Mouse (Mus musculus) thymus, postnatal 36 days (tissue): ENCODE measurements around the gene Scn10a.
A peak's percentile ranks its signal among the peaks of the same experiment; 100 is the strongest.

ENCODE experiments used
- DNase-seq, 2 experiments: peaks; one replicate each; pipeline ENCODE4 v3.0.0; 2022; ENCODE audit warnings: mixed read lengths in 2 of 2

Scn10a gene

DNA sequence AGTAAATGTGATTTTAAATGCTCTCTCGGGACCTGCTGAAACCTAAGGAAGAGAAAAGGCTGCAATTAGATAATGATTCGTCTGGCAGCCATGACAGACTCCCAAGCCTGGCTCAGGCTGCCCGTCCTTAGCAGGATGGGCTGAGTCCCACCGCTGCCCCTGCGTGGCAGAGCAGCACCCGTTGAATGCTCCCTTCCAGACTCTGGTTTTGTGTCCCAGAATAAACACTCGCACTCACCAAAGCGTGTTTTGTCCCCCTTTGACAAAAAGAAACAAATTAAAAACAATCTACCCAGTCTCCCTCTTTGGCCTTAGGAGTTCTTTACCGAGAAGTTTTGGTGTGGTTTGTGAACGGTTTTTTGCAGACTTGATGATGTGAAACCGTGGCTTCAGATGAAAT is at the start of gene Scn10a:
Gene Scn10a (minus strand): TSS at position 101 of the 400 bp plus-strand sequence.
- DNase-seq = no peak

- peak; percentile 47 to 53 for DNase-seq
Measured at GRCm38 (mm10) chr9:119768585-119768984, 49.5 kb upstream of the Scn10a start.

DNA sequence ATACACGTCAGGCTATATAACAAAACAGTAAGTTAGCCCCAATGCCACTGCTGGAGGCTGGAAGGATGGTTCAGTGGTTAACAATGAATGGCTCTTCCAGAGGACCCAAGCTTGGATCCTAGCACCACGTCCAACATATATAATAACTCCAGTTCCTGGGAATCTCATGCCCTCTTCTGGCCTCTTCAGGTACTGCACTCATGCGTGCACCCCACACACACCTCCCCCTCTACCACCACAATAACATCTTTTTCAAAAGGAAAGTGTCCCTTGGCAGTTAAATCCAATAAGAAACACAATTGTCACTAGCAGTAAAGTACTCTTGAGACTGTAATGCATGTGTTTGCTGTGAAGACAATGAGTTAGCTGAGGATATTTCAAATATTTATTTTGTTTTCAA is 41.1 kb upstream of the Scn10a start:
- no peak for DNase-seq

GRCm38 (mm10) chr9:119759457-119759856 is 40.3 kb upstream of the Scn10a start:
- DNase-seq = no peak

GRCm38 (mm10) chr9:119751507-119751906 is 32.4 kb upstream of the Scn10a start:
- DNase-seq = peak in 1 of 2 experiments; percentile 17

DNA sequence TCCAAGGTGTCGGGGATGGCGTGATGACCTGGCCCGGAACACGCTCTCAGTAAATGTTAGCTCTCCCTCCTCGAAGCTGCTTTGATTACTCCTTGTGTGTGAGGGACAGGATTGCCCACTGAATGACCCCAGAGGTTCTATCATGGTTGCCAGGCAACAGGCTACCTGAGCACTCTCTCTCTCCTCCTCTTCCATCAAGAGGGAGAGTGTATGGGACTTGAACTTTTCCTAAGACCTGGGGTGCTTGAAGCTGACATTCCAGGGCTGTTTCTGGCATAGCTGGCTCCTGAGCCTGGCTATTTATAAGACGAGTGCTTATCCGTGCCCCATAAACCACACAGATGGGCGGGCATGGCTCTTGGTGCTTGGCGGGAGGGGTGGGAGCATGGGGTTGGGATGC is 30.0 kb upstream of the Scn10a start:
- no peak for DNase-seq

DNA sequence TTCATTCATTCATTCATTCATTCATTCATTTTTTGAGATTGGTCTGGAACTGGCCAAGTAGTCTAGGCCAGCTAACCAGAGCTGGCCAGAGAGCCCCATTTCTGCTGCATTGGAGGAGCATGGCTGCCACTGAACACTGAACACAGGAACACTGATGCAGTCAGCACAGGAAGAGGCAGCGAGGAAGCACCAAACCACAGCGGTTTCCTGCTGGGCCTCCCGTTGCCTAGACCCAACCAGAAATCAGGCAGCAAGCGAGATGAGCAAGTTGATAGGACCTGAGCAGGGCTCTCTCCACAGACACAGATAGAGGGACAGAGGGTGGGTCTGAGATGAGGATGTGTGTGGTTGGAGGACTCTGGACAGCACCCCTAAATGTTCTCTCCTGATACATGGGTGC is 24.8 kb upstream of the Scn10a start:
- peak; percentile 79 to 84 for DNase-seq

- DNase-seq = no peak
Measured at GRCm38 (mm10) chr9:119743312-119743711, 24.2 kb upstream of the Scn10a start.

- DNase-seq = no peak
Measured at GRCm38 (mm10) chr9:119741101-119741786, 22.1 kb upstream of the Scn10a start.

GRCm38 (mm10) chr9:119728412-119729097 is 9.4 kb upstream of the Scn10a start:
- no peak for DNase-seq

DNA sequence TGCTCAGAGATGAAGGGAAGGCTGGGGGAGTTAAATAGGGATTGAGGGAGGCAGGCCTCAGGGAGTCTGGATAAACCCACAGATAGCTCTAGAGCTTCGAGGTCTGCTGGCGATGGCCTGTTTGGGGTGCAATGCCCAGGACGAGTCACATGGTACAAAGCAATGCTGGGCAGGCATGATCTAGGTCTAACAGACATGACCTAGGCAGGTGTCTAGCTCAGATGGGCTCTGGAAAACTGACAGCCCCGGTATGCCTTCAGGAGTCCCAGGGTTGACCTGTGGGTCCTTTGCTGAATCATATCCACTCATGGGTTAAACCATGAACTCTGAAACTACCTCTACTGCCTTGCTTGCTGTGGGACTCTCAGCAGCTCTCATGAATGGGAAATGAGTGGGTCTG is 7.9 kb upstream of the Scn10a start:
- DNase-seq = no peak

- no peak for DNase-seq
Measured at GRCm38 (mm10) chr9:119725293-119725862, 6.3 kb upstream of the Scn10a start.

DNA sequence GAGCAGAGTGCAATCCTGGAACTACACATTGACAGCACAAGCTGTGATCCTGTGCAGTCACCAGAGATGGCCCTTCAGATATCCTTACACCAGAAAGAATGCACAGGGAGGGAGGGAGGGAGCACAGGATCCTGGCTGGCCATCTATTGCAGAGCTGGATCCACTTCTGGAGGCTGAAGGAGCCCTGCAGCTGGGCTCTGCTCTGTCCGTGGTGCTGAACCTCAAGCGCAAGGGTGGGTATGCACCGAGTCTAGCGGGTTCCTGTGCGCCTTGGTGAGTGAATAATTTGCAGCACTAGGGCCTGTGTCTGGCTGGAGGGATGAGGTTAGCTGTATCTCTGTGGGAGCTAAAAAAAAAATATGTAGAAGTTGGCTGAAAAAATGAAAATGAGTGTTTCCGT is 12.4 kb downstream of the Scn10a start:
- peak; percentile 32 to 44 for DNase-seq

- no peak for DNase-seq
Measured at GRCm38 (mm10) chr9:119691505-119691904, 27.6 kb downstream of the Scn10a start.

DNA sequence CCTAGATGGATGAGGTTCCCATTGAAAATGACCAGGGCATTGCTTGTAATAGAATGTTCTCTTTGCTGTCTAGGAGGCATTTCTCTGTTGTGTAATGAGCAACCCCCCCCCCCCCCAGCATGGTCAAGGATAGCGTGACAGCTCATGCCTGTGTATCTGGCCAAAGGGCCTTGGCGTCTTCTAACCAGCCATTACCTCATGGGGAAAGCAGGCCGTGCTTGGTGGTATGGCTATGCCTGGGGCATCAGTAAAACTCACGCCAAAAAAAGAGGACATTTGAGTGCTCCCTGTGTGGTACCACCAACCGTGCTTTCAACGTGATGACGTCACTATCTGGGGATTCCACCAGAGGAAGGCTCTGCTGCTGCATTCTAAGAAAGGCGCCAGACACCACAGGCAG is 28.1 kb downstream of the Scn10a start:
- no peak for DNase-seq

GRCm38 (mm10) chr9:119687893-119688292 is 31.2 kb downstream of the Scn10a start:
- no peak for DNase-seq

- DNase-seq = peak; percentile 12 to 19
Measured at GRCm38 (mm10) chr9:119686187-119686586, 32.9 kb downstream of the Scn10a start.

- DNase-seq = no peak
Measured at GRCm38 (mm10) chr9:119680896-119681295, 38.2 kb downstream of the Scn10a start.

GRCm38 (mm10) chr9:119664109-119664508 is 55.0 kb downstream of the Scn10a start:
- DNase-seq = no peak

DNA sequence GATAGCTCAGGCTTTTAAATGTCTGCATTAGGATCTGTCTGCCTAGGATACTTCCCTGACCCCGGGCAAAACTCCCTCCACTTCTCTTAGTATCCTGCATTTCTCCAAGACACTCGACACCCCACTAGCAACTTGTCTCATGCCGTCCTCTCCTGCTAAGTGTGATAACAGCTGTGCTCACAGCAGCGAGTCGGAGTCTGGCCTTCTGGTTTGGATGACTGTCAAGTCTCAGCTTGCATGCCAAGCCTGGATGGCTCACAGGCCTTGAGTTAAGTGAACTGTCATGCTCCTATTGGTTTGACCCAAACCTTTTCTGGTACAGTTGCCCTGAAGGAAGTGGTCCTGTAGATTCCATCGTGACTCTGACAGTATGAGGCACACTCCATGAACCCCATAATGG is 63.0 kb downstream of the Scn10a start:
- DNase-seq = no peak

- no peak for DNase-seq
Measured at GRCm38 (mm10) chr9:119653758-119654157, 65.4 kb downstream of the Scn10a start.

DNA sequence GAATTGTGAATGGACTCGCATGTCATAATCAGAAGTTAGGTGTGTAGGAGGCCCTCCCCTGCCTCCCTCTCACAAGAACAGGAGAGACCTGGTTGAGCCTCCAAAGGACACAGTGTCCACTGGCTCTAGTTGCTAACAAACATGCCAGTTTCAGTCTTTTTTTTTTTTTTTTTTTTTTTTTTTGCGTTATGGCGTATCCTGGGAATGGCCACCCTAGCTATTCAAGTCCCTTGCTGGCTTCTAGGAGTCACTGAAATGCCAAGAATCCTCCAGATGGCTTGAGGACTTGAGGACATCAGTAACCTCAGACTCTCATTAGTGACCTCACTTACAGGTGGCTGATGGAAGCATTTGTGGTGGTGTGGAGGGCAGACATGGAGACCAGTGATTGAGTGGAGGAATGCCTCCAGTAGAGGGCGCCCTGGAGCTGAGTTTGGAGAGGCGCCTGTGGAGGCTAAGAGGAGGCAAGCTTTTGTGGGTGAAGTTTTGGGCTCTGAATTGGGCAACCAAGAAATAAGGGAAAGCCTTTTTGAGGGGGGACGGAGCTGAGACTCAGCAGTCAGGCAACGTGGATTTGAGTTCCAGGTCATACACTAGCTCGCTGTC is 72.1 kb downstream of the Scn10a start:
- peak; percentile 67 to 75 for DNase-seq

GRCm38 (mm10) chr9:119641985-119642384 is 77.1 kb downstream of the Scn10a start:
- no peak for DNase-seq
